In the genomic region with DNA sequence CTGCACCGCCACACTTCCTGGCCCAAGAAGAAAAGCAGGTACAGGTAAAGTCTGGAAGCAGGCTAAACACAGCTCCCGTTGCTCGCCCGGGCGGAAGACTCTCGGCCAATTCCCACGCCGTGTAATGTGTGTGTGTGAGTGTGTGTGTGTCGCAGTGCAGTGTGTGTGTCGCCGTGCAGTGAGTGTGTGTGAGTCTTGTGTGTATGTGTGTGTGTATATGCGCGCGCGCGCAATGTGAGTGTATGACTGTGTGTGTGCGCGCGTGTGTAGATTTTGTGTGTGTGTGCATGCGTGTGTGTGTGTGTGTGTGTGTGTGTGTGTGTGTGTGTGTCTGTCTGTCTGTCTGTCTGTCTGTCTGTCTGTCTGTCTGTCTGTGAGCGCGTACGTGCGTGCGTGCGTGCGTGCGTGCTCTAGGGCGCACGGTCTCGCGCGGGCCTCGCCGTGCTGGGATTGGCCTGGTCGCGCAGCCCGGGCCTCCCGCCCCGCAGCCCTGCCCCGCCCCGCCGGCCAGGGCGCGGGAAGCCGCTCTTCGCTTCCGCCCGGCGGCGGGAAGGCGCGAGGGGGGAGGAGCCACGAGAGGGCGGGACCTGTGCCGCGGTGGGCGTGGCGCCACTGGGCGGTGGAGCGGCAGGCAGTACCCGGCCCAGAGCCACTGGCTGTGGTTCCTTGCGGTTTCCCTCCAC, we compare ENCODE assay signal across 8 mouse cellular contexts.
DNase-seq lines count a peak whose midpoint lies in the region; ATAC-seq and TF ChIP-seq lines count a peak whose summit lies in the region.

No protein-coding gene starts in this region.

- peak overlapping the region; percentile 34; the same call in 1 of the 2 replicates for H3K9ac ChIP-seq in lung, postnatal 0 days (replicated peaks; ENCODE audit: low read depth)

- peak; percentile 65 for TF ChIP-seq POLR2A in cerebellum, adult 2 months (IDR thresholded peaks at IDR 0.05; ENCODE audit: borderline replicate concordance, insufficient read depth, low read length)

- under 1% methylated on average over 63 of the region's 63 CpGs for WGBS in cerebellum, adult 2 months
- under 1% methylated on average over 27 of the region's 63 CpGs for WGBS in lung, postnatal 0 days

- H3K9me3 ChIP-seq in lung, postnatal 0 days (ENCODE audit: low read length), result no peaks in the 10 kb centered on the region

- TF ChIP-seq EP300 in lung, postnatal 0 days (IDR thresholded peaks at IDR 0.05), result no peak

- H3K4me3 ChIP-seq in cerebellum, adult 2 months (replicated peaks; ENCODE audit: insufficient read depth, low read depth, low read length), result peak overlapping the region; percentile 85
- H3K4me3 ChIP-seq in lung, postnatal 0 days (ENCODE audit: low read depth, low read length), result peak overlapping the region; percentile 59

- peak; percentile 99 for DNase-seq in Muller cell, postnatal 12 days (ENCODE audit: inconsistent ontology term)
- peak; percentile 99 for DNase-seq in cerebellum, adult 2 months
- DNase-seq in layer of hippocampus, postnatal 14 days (ENCODE audit: low spot score in 2 of 2), result peak; percentile 96 to 97
- peak; percentile 95 for DNase-seq in lung, postnatal 0 days (ENCODE audit: low spot score)
- DNase-seq in retina, adult 2 months (ENCODE audit: low read depth, low spot score), result peak; percentile 78
- peak; percentile 56 for DNase-seq in thymus, postnatal 14 days

- H3K4me2 ChIP-seq in lung, postnatal 0 days (replicated peaks; ENCODE audit: low read depth, low read length), result peak overlapping the region; percentile 87

- no peaks in the 10 kb centered on the region for H3K36me3 ChIP-seq in lung, postnatal 0 days (ENCODE audit: insufficient read depth, low read length)

- H3K4me1 ChIP-seq in cerebellum, adult 2 months (ENCODE audit: control insufficient read depth, insufficient read depth, low read length), result peaks cover 5% of the 10 kb centered on the region; the same call in 1 of the 2 replicates
- peaks cover 14% of the 10 kb centered on the region; the same call in 1 of the 2 replicates for H3K4me1 ChIP-seq in lung, postnatal 0 days (ENCODE audit: insufficient read depth, low read depth, low read length)

- peak; percentile 93 for ATAC-seq in frontal cortex, adult (ENCODE audit: low TSS enrichment)
- peak; percentile 84 to 97 for ATAC-seq in hematopoietic stem cell, adult 5-6 weeks (replicated peaks in 1 of 2; ENCODE audit: insufficient read depth in 1 of 2, low FRiP score in 2 of 2, low TSS enrichment in 1 of 2, low read depth in 1 of 2, poor library complexity in 2 of 2, severe bottlenecking in 2 of 2)
- peak; percentile 99 for ATAC-seq in lung, postnatal 0 days

- TF ChIP-seq CTCF in cerebellum, adult 2 months (IDR thresholded peaks at IDR 0.05; ENCODE audit: borderline replicate concordance, insufficient read depth, low read depth, low read length), result 0 out of 2 replicates have a peak, but pooled peaks have one; percentile 3
- peak; percentile 14 for TF ChIP-seq CTCF in lung, postnatal 0 days (IDR thresholded peaks at IDR 0.05)

- H3K27ac ChIP-seq in cerebellum, adult 2 months (ENCODE audit: insufficient read depth, low read length), result peak overlapping the region; percentile 96
- H3K27ac ChIP-seq in lung, postnatal 0 days (ENCODE audit: low read length), result peak overlapping the region; percentile 89

- H3K27me3 ChIP-seq in cerebellum, adult 2 months (ENCODE audit: control insufficient read depth, insufficient read depth, low read length), result no peaks in the 10 kb centered on the region
- no peaks in the 10 kb centered on the region for H3K27me3 ChIP-seq in lung, postnatal 0 days (replicated peaks; ENCODE audit: insufficient read depth, low read length)

Comparison
In these comparisons a context has a peak if more than half of its experiments do, and no peak if none do; other contexts are left out.
1. Peak in every context shown above with its lines: DNase-seq, ATAC-seq, H3K4me3 ChIP-seq and H3K27ac ChIP-seq.